Mouse (Mus musculus) naive thymus-derived CD4-positive, alpha-beta T cell, adult 2 months (primary cell): Measurements from ENCODE around the gene Nt5c3b.

ENCODE experiments used
- DNase-seq: peaks from one replicate; pipeline ENCODE4 v3.0.0-alpha.2; 2011; ENCODE audit warnings: low read depth

The Nt5c3b gene

GRCm38 (mm10) chr11:100428612-100429199, 12.9 kb downstream of the Nt5c3b start:
- DNase-seq = no peak

GRCm38 (mm10) chr11:100426820-100427219, 14.8 kb downstream of the Nt5c3b start:
- DNase-seq = no peak

DNA sequence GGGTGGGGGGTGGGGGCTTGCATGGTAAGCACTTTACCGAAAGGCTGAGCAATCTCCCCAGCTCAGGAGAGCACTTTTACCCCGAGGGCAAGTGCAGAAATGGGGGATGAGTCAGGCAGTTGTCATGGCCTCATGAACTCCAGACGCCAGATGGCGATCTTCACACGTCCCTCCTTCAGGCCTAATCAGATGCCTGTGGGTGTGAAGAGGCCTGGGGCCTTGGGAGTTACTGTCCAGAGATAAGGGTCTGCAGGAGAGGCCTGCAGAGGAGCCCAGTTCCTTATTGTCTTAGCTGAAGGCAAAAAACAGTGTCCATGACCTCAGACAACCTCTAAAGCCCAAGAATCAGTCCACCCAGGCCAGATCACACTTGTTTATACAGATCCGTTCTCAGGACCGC, 15.8 kb downstream of the Nt5c3b start:
- DNase-seq = peak; percentile 56

DNA sequence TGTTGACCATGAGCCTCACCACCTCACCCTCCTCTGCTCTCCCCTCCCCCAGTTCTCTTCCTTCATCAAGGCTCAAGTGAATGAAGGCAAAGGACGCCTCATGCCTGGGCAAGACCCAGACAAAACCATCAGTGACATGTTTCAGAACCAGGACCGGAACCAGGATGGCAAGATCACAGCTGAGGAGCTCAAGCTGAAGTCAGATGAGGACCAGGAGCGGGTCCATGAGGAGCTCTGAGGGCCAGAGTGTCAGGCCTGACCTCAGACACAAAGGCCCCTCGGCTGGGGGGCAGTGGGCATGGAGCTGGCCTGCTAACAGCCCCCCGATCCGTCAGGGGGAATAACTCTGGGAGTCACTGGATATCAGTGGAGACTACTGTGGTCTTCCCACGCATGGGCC, 17.8 kb downstream of the Nt5c3b start:
- DNase-seq = no peak

DNA sequence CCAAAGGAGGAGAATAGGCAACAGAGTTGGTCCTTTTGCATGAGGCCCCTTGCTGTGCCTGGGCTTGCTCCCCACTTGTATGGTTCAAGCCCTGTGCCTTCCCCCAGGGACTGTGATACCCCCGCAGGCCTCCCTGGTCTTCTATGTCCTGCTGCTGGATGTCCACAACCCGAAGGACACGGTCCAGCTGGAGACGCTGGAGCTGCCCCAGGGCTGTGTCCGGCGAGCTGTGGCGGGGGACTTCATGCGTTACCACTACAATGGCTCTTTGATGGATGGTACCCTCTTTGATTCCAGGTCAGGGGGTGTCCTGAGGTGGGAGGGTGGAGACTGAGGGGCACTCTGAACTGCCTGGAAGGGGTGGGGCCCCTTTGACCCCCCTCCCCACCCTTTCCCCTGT, 20.1 kb downstream of the Nt5c3b start:
- DNase-seq = no peak

DNA sequence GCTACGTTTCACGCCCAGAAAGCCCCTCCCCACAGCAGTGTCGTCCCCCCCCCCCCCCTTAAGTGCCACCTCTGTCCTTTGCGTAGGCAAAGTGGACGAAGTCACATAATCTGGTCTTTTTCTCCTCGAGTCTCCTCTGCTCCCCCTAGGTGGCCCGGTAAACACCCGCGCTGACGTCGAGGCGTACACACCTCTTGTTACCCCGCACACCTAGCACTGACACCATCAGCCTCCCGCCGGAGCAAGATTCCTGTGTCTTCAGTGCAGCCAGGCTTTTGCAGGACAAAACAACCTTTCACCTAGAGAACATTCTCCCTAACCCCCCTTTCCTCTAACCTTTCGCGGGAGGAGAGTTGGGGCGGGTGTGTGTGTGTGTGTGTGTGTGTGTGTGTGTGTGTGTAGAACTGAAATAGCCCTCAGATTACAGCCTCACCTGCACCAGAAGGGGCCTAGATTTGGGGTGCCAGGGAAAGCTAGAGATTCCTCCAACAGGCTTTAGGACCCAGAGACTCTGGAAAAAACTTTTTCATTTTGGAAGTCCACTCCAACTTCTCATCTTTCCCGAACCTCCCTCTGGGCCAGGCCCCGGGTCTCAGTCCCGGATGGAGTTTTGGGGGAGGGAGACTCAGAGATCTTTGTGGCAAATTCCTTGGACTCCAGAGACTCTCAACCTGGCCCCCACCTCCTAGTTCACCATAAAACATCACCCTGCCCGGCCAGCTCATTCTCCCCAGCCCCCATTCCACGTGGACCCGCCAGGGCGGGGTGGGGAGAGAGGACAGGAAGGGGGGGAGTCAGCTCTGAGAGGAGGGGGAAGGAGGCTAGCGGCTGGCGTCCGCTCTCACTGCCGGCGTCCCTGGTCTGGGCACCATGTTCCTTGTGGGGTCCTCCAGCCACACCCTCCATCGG, 26.4 kb downstream of the Nt5c3b start, which contains the start of gene Fkbp10:
Gene Fkbp10 (plus strand): TSS at position 784 of the 909 bp plus-strand sequence.
- DNase-seq = peak; percentile 55

GRCm38 (mm10) chr11:100414021-100414913, 27.3 kb downstream of the Nt5c3b start, which contains the start of gene P3h4:
Gene P3h4, minus strand, starts transcription at chr11:100414836.
- peak; percentile 71 for DNase-seq

DNA sequence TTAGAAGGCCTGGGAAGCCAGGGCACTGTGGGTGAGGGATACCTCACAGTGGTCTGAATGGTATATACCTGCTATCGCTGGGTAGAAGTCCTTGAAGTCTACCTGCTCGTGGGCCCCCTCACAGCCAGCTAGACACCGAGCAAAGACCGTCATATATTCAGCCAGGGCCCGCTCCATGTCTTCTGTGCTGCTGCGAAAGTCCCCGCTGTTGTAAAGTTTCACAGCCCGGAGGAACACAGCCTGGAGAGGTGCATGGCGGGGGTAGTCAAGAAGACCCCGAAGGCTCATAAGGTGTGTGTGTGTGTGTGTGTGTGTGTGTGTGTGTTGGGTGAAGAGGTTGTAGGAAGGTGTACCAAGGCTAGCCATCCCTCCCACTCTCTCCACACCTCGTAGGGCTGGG, 28.1 kb downstream of the Nt5c3b start:
- no peak for DNase-seq

GRCm38 (mm10) chr11:100411736-100412135, 29.9 kb downstream of the Nt5c3b start:
- DNase-seq = no peak

GRCm38 (mm10) chr11:100409686-100410085, 31.9 kb downstream of the Nt5c3b start:
- DNase-seq = no peak

DNA sequence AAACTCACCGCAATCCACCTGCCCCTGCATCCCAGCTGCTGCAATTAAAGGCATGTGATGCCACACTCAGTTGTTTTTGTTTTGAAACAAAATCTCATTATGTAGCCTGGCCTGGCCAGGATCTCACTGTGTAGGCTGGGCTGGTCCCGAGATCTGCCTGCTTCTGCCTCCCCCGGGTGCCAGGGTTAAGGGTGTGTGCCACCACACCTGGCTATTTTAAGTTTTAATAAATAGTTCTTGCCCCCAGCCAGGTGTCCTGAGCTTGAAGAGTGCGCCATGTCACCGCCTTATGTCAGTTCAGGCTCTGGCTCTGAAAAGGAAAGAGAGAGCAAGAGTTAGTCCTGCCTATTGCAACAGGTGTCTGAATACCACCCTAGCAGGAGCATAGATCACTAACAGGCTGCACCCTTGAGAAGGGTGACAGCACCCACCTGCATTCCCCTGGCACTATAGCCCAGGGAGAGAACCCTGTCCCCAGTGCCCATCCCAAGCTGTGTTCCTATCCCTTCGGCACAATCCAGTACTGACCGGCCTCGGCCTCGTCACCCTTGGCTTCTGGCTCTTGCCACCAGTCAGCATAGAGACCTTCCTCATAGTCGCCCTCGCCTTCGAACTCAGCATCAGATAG, 32.7 kb downstream of the Nt5c3b start:
- DNase-seq = no peak

DNA sequence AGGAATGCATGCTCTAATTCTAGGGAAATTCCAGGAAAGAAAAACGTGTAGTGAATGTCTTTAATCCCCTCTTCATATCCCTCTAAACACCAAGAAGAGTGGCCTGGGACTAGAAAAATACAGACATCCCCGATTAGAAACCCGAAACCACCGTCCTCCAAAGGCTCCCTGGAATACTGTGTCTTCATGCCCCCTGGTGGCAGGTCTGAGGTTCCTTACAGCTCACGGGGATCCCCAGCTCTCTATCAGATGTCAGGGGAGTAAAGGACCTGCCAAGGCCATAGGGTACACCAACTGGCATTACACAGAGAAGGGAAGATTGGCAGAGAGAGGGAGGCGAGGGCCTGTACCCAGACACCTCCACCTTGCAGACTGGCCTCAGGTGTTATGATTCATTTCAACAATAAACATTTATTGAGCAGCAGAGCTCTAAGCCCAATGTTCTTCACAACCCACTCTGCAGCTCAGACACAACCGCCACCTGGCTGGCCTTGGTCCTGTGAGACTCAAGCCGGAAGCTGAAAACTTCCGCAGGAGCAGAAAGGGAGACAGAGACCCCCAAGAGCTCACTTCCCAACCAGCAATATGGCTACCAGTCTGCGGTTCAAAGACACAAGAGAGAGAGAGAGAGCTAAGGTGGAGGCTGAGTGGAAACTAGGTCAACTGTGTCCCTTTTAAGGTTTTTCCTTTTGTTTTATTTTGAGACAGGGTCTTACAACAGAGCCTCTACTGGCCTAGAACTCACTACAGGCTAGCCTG, 33.4 kb downstream of the Nt5c3b start:
- peak; percentile 73 for DNase-seq

- DNase-seq = no peak
Observed at GRCm38 (mm10) chr11:100406995-100407705, 34.5 kb downstream of the Nt5c3b start.

DNA sequence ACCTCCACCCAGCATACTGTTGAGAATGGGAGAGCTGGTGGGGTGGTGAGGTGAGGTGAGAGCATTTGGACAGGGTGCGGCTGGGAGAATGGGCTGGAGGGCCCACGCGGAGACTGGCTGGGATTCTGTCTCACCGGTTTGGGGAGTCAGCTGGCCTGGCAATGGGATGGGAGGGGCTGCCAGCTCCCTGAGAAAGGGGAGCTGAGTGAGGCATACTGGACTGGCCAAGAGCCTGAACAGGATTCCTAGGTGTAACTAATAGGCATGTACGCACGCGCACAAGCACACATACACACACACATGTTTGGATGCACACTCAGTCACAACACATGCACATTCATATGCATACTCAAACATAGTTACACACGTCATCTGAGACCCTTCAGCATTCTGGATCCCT, 35.3 kb downstream of the Nt5c3b start:
- DNase-seq = no peak

DNA sequence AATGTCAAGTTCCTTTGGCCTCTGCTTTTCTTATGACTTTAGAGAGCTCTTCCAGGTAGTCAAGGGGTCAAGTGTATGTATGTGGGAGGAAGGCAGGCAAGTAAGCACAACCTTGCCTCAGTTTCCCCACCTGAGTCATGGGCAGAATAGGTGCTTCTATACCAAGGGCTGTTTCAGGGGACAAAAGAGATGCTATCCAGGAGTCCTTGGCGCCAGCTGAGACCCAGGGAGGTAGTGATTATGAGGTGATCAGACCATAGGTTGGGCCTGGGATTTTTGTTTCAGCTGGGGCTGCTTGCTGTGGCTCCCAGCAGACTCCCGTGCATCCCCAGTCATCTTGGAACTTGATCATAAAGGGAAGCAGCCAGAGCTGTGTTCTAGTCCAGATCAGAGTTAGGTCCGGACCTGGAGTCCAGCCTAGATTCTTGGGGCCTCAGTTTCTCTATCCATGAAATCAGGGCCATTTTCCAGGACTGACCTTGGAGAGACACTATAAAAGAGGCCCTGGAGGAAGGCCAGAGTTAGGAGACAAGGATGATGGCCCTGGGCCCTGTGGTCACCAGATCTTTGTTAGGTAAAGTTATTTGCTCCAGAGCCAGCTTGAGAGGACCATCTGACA, 37.0 kb downstream of the Nt5c3b start:
- DNase-seq = no peak

DNA sequence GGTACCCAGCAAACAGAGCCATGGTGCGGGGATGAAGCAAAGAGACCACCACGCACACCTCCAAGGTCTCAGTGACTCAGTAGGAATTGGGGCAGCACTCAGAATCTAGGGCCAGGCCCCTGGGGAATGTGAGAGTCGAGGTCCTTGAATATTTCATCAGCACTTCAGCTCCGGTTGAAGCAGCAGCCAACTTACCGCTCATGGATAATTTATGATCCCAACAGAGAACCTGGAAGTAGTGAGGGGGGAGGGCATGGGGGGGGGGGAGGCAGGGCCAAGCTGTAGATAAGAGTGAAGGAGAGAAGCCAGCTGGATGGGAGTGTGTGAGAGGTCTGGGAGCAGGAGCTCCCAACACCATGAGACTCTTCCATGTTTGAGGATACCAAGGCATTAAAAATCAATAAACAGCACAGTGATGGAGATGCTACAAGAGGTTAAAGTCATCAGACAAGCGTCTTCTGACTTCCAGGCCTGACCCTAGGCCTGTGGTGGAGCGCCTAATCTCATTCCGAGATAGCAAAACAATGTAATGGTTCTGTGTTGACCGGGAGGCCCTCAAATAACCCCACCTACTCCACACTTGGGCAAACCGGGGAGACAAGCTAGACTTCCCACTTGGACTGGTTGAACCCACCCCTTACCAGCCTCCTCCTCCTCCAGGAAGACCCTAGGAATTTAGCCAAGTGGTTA, 38.0 kb downstream of the Nt5c3b start:
- no peak for DNase-seq

DNA sequence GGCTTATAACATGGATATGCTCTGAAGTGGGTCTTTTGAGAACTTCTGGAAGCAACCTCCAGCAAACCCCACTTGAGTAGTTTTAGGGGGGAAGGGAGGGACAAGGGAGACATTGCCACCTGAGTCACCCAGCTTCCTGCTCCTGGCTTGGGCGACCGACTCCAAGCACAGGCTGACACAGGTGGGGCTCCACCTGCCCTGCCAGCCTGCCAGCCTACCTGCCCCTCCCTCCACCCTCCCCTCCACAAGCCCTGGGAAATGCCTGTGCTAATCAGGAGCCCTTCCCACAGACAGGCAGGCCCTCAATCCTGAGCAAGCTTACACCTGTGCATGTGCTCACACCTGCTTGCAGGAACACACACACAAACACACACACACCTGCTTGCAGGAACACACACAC, 38.9 kb downstream of the Nt5c3b start:
- no peak for DNase-seq

DNA sequence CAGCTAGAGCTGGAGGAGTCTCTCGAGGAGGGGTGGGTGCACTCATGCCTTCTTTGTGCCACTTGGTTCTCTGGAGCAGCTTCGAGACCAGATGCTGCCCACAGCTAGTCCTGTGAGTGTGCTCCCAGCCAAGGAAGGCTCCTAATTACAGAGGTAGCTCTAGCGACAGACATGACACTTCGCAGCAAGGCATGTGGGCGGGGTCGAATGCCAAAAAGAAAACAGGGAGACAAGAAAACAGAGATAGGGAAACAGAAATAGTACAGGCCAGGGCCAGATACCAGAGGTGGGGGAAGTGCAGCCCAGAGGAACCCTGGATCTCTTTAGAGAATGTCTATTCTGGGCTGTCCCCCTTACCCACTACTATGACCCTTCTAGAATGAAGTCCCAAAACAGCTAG, 39.4 kb downstream of the Nt5c3b start:
- DNase-seq = no peak

GRCm38 (mm10) chr11:100400842-100401241, 40.8 kb downstream of the Nt5c3b start:
- DNase-seq = no peak
